Mouse (Mus musculus): Measurements from ENCODE around the gene Abhd16a. TPM values are rescaled to one million over a fixed set of nuclear protein-coding genes. Genes with fewer than 3 reads are reported as not detected.

The Abhd16a gene
- polyA plus RNA-seq, 2 experiments from 2014 or later = 18.7 to 20.6 TPM

- ATAC-seq = no peak
Observed at GRCm38 (mm10) chr17:35060071-35060470, 29.0 kb upstream of the Abhd16a start.

GRCm38 (mm10) chr17:35060737-35061297 lies 28.2 kb upstream of the Abhd16a start:
- ATAC-seq = no peak

GRCm38 (mm10) chr17:35061299-35061698 lies 27.8 kb upstream of the Abhd16a start:
- no peak for ATAC-seq

- no peak for ATAC-seq
Observed at GRCm38 (mm10) chr17:35063466-35063865, 25.6 kb upstream of the Abhd16a start.

- ATAC-seq = no peak
Observed at GRCm38 (mm10) chr17:35064378-35064877, 24.6 kb upstream of the Abhd16a start.

DNA sequence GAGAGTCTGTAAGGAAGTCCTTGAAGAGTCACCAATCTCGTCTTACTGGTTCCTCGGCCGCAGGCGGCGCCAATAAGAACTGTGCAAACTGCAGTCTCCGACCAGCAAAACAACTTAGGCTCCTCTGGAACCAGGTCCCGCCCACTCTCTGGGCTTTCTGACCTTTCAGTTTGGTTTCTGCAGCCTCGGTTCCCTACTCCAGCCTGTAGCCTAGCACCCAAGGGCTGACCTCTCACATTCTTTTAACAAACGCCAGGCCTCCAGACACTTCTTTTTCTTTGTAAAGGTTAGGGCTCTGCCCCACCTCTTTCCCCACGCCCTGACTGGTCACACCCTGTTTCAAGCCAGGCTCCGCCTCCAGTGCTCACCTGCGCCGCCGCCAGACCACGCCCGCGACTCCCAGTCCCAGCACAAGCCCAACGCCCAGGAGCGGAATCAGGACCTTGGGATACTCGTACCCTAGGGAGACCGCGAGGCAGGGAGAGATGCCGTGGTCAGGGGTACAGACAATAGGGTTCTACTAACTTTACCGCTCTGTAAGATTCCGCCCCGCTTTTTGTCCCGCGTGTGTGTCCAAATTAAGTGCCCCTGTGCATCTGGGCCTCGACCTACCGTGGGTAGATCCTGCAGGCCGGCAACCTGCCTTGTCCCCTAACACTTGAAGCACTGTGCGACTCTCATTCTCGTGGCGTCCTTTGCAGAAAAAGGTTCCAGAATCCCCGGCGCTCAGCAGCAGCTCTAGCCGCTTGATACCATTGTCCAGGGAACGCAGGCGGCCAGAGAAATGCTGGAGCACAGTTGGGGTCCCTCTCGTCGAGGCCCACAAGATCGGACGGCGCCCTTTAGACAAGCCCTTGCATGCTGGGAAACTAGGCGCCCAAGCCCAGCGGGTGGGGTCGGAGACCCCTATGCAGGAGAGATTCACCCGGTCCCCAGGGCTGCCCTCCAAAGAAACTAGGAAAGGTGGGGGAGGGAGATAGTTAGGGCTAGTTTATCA lies 23.8 kb upstream of the Abhd16a start, which contains the start of gene Ly6g6c:
Gene Ly6g6c, plus strand, starts transcription at position 438 of the 997 bp plus-strand sequence.
- ATAC-seq = peak; percentile 23

- no peak for ATAC-seq
Observed at GRCm38 (mm10) chr17:35066084-35066483, 23.0 kb upstream of the Abhd16a start, which contains the start of gene Mpig6b. Gene Mpig6b (minus strand): TSS chr17:35066184.

- no peak for ATAC-seq
Observed at GRCm38 (mm10) chr17:35068213-35068914, 20.7 kb upstream of the Abhd16a start.

GRCm38 (mm10) chr17:35070556-35071229 lies 18.4 kb upstream of the Abhd16a start:
- ATAC-seq = no peak

DNA sequence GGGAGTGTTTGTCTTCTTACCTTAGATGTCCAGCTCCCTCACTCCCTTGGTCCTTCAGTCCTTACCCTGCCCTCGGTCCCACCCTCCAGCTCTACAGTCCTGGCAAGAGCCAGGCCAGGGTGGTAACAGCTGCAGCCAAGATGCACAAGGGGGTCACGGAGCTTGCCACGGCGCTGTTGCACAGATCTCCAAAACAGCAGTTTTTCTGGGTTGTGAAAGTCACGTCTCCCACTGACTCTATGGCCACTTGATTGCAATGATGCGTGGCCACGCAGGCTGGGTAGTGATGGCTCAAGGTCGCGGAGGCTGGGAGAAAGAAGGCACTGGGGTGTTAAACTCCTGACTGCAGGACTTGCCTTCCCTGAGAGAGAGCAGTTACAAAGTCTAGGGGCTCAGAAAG lies 17.6 kb upstream of the Abhd16a start:
- no peak for ATAC-seq

- ATAC-seq = no peak
Observed at GRCm38 (mm10) chr17:35074097-35074496, 15.0 kb upstream of the Abhd16a start.

DNA sequence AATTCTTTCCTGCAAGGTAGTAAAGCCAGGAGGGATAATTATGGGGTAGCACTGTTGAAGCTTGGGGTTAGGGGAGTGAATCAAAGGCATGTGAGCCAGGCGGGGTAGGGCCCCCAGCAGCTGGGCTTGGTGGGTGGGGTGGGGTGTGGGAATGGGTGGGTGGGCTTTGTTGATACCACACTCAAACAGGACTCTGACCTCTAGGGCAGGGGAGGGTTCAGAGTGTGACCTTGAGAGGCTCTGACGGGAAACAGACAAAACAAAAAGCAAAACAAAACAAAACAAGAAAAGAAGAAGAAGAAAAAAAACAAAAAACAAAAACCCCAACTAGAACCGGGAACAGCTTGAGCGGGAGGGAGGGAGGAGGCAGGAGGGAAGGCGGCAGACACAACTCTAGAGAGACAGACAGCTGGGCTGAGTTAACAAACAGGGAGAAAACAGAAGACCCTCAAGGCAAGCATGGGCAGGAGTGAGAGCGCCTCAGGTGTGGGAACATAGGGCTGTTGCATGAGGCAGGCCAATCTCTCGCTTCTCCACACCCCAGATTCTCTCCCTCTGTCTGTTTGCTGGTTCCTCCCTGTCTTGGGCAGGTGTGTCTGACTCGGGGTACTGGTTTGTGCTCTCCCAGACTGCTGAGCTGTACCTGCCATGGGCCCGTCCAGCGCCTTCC lies 12.4 kb upstream of the Abhd16a start, which contains the start of gene Ly6g6e:
Gene Ly6g6e, plus strand, starts transcription at position 396 of the 670 bp plus-strand sequence.
- no peak for ATAC-seq

DNA sequence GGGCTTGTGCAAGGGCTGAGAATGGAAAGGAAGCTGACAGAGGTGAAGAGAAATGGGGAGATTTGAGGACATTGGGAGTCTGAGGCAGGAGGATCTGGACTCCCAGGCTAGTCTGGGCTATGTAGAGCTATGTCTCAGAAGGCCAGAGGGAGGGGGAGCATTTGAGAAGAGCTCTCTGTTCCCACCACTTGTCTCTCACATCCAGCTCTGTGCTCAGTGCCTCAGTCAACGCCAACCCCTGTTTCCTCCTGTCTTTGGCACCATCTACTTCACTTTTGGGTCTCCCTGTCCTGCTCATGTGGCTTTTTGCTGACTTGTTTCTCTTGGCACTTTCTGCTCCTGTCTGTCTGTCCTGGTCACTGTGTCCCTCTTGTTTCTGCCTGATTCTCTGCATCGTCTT lies 11.8 kb upstream of the Abhd16a start:
- no peak for ATAC-seq

- ATAC-seq = no peak
Observed at GRCm38 (mm10) chr17:35077786-35078233, 11.3 kb upstream of the Abhd16a start, which contains the start of gene Ly6g6d. Gene Ly6g6d (minus strand): TSS chr17:35078065.

GRCm38 (mm10) chr17:35079778-35080177 lies 9.3 kb upstream of the Abhd16a start:
- no peak for ATAC-seq

DNA sequence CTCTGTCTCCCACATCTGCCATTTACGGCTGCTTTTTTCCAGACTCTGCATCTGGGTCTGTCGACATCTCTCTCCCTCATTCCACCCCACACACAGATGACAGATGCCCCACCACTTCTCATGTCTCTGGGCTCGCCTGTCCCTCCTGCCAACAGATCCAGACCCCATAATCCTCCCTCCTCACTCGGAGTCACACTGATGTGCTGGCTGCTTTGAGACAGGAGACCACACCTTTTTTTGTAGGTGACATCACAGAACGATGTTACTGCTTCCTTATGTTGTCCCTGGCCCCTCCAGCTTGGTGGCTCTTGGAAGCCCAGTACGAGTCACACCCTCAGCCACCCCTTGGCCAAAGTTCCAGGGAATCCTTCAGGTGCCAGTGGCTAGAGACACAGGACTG lies 8.8 kb upstream of the Abhd16a start:
- no peak for ATAC-seq

- no peak for ATAC-seq
Observed at GRCm38 (mm10) chr17:35080710-35081109, 8.4 kb upstream of the Abhd16a start.

GRCm38 (mm10) chr17:35082841-35083576 lies 6.1 kb upstream of the Abhd16a start:
- ATAC-seq = no peak

DNA sequence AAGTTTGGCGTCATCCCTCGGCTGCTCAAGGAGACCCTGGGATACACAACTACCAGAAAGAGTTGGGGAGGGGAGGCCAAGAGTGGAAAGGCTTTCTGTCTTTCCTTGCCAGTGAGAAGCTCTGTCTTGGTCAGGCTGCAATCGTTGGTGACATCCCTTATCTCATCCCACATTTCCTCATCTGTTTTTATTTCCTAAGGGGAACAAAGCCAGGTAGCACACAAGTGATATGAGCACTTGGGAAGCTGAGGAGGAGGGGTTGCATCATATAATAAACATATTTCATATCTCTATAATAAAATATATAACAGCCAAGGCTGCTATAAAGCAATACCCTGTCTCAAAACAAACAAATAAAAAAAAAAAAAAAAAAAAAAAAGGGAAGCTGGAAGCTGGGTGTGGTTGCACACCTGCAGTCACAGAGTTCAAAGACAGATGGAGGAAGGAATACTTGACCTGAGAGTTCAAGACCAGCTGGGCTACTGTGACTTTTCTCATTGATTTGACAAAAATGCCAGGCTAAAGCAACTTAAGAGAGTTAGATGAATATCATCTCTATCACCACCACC lies 5.0 kb upstream of the Abhd16a start:
- no peak for ATAC-seq

- ATAC-seq = no peak
Observed at GRCm38 (mm10) chr17:35085208-35085865, 3.7 kb upstream of the Abhd16a start, which contains the start of gene Ly6g6f. Gene Ly6g6f (minus strand): TSS chr17:35085610.
